Mouse (Mus musculus) heart, adult 2 months (tissue): ENCODE results near the gene Shroom4. TPM values are rescaled to one million over a fixed set of nuclear protein-coding genes. Genes with fewer than 3 reads are reported as not detected.

Experiments used
- DNase-seq, 2 experiments: peaks; one replicate each; pipeline ENCODE4 v3.0.0; 2021
- H3K27ac ChIP-seq: fragments of 200-600 bp; 2 replicates; pipeline ENCODE4 v1.8.1; 2022
- H3K27me3 ChIP-seq: fragments of 200-500 bp; 2 replicates; pipeline ENCODE4 v1.6.1; 2012; ENCODE audit warnings: mild to moderate bottlenecking, low read length, inconsistent platforms, mixed read lengths; ENCODE audit not compliant: control insufficient read depth, insufficient read depth
- H3K36me3 ChIP-seq: fragments of 200-500 bp; 2 replicates; pipeline ENCODE4 v1.6.1; 2012; ENCODE audit warnings: low read length, inconsistent platforms; ENCODE audit not compliant: control insufficient read depth, insufficient read depth
- H3K4me1 ChIP-seq: fragments of 200-500 bp; 2 replicates; pipeline ENCODE4 v1.6.1; 2011; ENCODE audit warnings: low read length; ENCODE audit not compliant: control insufficient read depth, insufficient read depth
- H3K4me3 ChIP-seq: fragments of 200-600 bp; 2 replicates; pipeline ENCODE4 v1.8.1; 2022
- H3K79me2 ChIP-seq: fragments of 200-500 bp; replicated peaks from 2 replicates; pipeline ENCODE4 v1.6.1; 2012; ENCODE audit warnings: mild to moderate bottlenecking, inconsistent platforms, low read length, moderate library complexity, mixed read lengths; ENCODE audit not compliant: control insufficient read depth, insufficient read depth
- H3K9ac ChIP-seq: fragments of 200-500 bp; 2 replicates; pipeline ENCODE4 v1.6.1; 2012; ENCODE audit warnings: low read depth, mild to moderate bottlenecking, control low read depth, inconsistent platforms, low read length, mixed read lengths
- CTCF ChIP-seq: fragments of 200-600 bp; IDR thresholded peaks from 2 replicates; pipeline ENCODE4 v1.8.1; 2022; ENCODE audit warnings: antibody characterized with exemption, mild to moderate bottlenecking, moderate library complexity
- EP300 ChIP-seq: fragments of 200-500 bp; IDR thresholded peaks from 2 replicates; pipeline ENCODE4 v1.6.1; 2011; ENCODE audit warnings: low read depth, low read length, control low read depth; ENCODE audit not compliant: insufficient read depth
- POLR2A ChIP-seq: fragments of 200-500 bp; IDR thresholded peaks from 2 replicates; pipeline ENCODE4 v1.6.1; 2011; ENCODE audit warnings: mild to moderate bottlenecking, low read depth, low read length, control low read depth; ENCODE audit not compliant: insufficient read depth
- whole genome bisulfite sequencing: fragments of 180-500 bp; shearing (Covaris S2); methylation state at CpG from one replicate; pipeline ENCODE4 v1.1.7; 2018; 5-methylcytosine and 5-hydroxymethylcytosine counted together
- intact Hi-C: fragments of 180-260 bp; cut with DNase I; formaldehyde crosslinking; loops from one replicate; pipeline ENCODE4 v1.15.1; 2025
- polyA plus RNA-seq: library from polyadenylated mRNA; depleted of rRNA; stranded (reverse); fragments of >200 nt; gene quantifications from 2 replicates; pipeline ENCODE4 v1.2.3, GENCODE M21; 2012; rRNA removed
- total RNA-seq, 2 experiments: library from RNA; stranded (reverse); gene quantifications; 2 replicates each; pipeline ENCODE4 v1.2.3; 2021

Shroom4 gene
- total and polyA plus RNA-seq, 3 experiments = 5.1 to 14.8 (median 13.5) TPM

GRCm38 (mm10) chrX:6654024-6654423, 254.4 kb downstream of the Shroom4 start:
- intact Hi-C loops = loop anchor here (5.0 kb wide), 1 partner anchor 498 kb away; no protein-coding TSS in a partner anchor
- Histone ChIP-seq H3K79me2 (no peaks in the 10 kb centered on the region), H3K9ac (no peak overlapping the region), H3K27me3 (no peaks in the 10 kb centered on the region), H3K27ac (no peak overlapping the region), H3K36me3 (no peaks in the 10 kb centered on the region), H3K4me1 (no peaks in the 10 kb centered on the region), H3K4me3 (no peak overlapping the region)
- TF ChIP-seq POLR2A (no peak), CTCF (peak; percentile 78), EP300 (no peak)
- no peak for DNase-seq
- 3% methylated on average over 2 of the region's 2 CpGs for WGBS

- WGBS = 88% methylated on average over 1 of the region's 1 CpGs
- Histone ChIP-seq H3K9ac (no peak overlapping the region), H3K27ac (no peak overlapping the region), H3K4me1 (no peaks in the 10 kb centered on the region), H3K36me3 (no peaks in the 10 kb centered on the region), H3K4me3 (no peak overlapping the region), H3K79me2 (no peaks in the 10 kb centered on the region), H3K27me3 (no peaks in the 10 kb centered on the region)
- TF ChIP-seq CTCF (no peak), EP300 (no peak), POLR2A (no peak)
- no peak for DNase-seq
- intact Hi-C loops = no loop called here
These were observed 259.2 kb downstream of the Shroom4 start for GRCm38 (mm10) chrX:6658820-6659324.

Other genes with a start within 250 kb of the Shroom4 start
- under 1 TPM; 0.39 to 0.52 TPM for gene Nudt10, start 226.8 kb upstream of the Shroom4 start, total RNA-seq
- 0.23 and 0.73 TPM in 2 replicates for gene Nudt10, start 226.8 kb upstream of the Shroom4 start, polyA plus RNA-seq
- not detected for gene Bmp15, start 79.1 kb upstream of the Shroom4 start, total RNA-seq
- 0.04 and 0.06 TPM in 2 replicates for gene Bmp15, start 79.1 kb upstream of the Shroom4 start, polyA plus RNA-seq